Mouse (Mus musculus) fat pad, adult 2 months (tissue): ENCODE measurements at regions not wholly inside any gene's neighbourhood (a gene's known extent, or its start where the extent isn't known, plus 50 kb on each side); places are given as distances from the start of the nearest gene placed in this dataset.
"Not testable (repeated sequence)": the region's sequence is repeated elsewhere in the genome, so short reads cannot be mapped to it uniquely, and the experiment has no call there.

Experiments
- DNase-seq: peaks from one replicate; pipeline ENCODE4 v3.0.0-alpha.2; 2011; ENCODE audit warnings: low read depth, low spot score; ENCODE audit errors: extremely low read depth

DNA sequence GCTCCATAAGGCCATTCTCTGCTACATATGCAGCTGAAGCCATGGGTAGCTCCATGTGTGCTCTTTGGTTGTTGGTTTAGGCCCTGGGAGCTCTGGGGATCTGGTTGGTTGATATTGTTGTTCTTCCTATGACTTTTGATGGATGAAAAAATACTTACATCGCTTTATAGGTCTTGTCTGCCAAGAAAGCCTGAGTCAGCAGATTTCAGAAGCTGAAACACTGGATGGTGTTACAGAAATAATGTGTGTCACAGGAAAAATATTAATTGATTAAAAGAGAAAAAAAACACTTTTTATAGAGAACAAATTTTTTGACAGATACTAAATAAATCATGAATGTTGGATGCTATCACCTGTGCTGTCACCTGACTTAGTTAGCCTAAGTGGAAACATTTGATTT is 52.4 kb upstream of the Plxna2 start:
- no peak for DNase-seq

DNA sequence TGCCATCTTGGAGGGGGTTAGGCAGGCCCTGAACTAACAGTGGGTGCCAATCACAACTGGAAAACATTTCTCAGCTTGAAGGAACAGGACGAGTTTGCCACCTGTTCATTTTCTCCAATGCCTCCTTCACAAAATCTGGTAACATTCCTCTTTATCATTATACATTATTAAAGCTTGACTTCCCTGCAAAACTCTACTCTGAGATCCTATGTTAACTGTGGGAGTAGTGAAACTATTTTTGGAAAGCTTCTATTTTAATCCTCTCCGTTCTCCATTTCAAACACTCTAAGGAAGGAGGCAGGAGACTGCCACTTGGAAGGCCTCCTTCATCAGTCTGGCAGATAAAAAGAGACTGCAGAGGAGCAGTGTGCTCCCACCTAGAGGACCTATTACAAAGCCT is 54.1 kb upstream of the Plxna2 start:
- DNase-seq = no peak

DNA sequence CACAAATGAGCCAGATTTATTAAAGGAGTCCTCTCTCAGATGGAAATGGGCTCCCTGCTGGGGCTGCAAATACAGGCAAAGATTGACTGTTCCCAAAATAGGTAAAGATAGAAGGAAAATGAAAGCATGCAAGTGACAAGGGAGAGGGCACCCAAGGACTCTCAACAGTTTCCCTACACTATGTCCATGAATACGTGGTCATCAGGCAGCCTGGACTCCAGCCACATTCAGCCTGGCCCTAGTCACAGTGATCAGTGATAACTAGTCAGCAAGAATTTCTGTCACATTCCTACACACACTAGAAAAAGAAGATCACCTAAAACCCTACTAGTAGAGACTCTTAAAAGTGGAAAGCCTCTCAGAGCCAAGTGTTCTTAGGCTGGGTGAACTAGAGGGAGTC is 56.9 kb upstream of the Plxna2 start:
- no peak for DNase-seq

DNA sequence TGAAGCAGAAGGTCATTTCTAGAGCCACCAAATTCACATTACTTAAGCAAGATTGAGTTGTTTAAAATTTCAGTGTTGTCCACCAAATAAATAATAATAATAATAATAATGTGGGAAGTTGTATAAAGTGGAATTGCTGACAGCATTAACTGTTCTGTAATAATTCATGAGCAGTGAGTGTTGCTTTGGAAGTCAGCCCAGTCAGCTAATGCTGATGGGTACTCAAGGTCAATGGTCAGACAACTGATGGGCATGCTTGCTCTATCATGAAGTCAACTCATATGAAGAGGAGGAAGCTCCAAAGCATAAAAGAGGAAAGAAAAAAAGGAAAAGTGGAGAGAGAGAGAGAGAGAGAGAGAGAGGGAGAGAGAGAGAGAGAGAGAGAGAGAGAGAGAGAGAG is 69.4 kb upstream of the Plxna2 start:
- DNase-seq = no peak

DNA sequence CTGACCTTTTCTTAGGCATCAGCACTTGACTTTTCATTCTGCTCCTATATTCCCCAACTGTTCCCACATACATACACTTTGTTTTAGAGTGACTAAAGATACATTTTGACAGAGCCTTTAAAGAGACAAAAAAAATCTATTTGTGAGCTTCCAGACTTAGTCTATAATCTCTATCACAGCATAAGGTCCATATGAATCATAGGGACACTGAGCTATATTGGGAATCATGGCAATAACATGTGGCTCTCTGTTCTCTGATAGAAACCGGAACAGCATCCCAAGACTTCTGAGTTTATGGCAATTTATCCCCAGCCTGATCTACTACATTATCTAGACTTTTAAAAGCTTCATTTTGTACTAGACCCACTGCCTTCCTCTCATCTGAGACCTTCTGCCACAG is 69.8 kb upstream of the Plxna2 start:
- no peak for DNase-seq

DNA sequence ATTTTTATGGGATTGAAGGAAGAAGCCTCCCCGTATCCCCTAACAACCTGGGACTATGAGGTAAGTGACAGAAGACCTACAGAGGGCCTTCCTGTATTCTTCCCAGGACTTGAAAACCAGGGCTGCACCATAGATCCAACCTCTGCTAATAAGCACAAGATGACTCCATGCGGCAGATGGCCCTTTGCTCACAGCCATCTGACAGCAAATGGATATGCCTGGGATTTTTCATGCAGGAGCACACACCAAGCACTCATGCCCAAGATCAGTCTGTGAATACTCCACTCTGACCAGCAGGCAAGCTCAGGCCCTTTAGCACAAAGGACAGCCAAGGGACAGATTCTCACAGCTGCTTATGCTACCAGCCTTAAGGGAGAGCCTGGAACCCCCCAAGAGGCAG is 77.1 kb upstream of the Plxna2 start:
- no peak for DNase-seq

DNA sequence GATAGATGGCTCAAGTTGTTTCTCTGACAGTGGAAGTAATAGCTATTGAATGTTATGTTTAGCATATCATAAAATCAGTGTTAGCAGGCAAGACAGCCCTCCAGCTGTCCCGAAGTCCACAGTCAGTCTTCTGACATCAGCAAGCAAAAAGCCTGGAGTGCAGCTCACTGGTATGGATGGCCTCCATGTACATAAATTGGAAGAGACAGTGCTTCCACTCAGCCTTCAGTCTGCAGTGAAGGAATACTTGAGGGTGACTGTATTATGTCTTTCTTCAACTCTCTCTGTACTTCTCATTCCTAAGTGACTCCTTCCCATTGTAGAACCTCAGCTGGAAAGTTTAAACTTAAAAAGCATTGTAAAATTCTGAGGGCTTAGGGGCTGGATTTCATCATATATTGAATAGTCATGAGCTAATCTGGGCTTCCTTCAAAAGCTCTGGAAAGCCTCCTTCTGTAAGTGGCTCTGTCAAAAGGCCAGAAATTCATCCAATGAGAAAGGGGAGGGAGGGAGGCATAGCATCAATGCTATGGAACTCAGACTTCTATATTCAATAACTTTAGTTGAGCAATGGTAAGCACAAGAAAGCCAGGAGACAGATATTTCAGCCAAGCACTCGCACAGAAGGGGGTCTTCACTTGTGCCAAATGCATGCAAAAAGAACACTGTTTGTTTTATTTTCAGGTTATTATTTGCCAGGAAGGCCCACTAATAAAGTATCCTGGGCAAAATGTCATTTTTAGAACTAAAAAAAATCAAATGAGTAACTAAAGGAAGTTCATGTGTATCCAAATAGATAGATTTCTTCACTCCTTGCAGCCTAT is 90.5 kb upstream of the Plxna2 start:
- DNase-seq = no peak

DNA sequence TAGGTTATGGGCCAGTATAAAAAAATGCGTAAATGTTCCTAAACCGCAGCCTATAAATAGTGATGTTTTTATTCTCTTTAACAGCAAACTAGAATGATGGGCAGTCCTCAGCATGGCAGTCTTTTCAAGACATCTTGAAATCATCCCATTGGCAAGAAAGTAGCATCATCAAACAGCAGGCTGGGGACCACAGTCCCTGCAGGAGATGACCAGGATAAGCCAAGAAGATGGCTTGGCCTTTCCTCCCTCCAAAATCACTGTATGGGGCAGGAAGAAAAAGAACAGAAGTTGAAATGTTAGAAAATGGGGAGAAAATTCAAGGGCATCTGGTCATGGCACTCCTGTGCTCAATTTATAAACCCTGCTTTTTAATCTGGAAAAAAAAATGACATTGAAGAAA is 93.0 kb upstream of the Plxna2 start:
- no peak for DNase-seq

DNA sequence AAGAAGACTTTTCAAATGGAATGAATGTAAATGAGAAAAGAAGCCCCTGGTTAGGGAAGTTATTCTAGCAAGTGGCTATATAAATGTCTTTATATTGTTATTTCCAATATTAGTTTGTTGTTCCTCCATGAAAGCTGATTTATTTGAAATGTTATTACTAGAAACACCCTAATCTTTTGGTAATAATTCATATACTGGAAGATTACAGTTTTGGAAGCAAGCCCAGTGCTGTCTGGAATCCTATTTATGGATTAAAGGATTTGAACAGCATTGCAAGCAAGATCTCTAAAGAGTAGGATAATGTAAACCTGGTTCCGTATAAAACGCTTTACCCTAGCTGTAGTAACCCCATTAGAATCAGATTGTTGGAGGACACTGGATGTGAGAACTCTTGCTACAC is 96.8 kb upstream of the Plxna2 start:
- DNase-seq = no peak

DNA sequence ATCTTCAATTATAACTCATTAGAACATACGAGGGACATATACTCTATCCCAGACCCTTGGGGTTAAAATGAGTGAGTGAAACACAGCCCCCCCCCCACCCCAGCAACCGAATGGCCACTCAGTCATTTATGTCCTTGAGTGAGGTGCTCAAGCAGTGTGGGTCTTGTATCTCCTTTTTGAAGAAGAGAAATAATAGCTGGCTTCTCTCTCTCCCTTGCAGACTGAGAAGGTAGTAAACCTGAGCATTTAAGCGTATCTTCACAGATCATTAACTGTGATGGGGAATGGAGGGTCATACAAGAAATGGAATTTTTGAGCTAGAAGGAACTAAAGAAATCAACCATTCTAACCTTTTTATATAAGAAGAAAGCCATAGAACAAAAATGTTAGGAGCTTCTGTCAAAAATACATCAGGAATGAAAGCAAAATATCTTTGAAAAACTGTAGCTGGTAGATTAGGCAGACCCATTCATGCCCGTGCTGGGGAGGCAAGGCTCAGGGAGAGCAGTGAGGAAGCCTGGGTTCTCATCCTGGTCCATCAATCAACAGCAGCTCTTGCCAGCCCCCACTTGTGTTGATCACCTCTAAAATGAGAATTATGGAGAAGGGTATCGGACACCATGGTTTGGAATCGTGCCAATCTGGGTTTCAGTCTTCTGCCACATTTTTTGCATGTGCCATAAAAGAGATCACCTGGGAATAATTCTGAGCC is 98.4 kb upstream of the Plxna2 start:
- no peak for DNase-seq

DNA sequence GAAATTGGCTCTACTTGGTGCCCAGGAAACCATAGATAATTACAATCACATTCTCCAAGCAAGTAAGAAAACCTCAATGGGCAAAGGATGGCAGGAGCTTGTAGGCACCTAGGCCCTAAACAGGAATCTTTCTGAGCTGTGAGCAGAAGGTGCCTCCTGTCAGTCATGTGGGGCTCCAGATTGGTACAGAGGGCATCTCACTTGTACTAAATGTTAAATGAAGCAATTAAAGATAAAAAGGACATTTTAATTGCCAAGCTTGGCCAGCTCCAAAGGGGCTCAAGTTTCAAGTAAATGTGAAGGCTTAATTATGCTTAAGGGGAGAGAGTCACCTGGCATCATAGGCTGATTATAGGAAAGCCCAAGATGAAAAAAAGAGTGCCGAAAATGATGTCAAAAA is 101.9 kb upstream of the Plxna2 start:
- no peak for DNase-seq

DNA sequence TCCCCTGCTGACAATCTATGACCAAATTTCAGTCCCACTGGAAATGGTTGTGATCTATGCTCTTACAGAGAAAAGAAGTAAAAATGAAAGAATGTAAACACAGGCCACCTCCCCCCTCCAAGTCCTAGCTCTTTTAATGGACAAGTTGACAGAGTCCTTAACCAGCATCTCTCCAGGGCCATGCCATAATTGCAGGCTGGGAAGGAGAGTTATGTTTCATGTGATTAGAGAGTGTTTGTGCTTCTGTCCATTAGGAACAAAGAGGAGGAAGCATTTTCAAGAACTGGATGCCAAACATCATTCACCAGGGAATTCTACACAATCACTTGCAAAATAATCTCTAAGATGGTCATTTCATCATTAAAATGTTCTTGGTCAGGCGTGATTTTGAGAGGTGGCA is 109.7 kb upstream of the Plxna2 start:
- DNase-seq = no peak

DNA sequence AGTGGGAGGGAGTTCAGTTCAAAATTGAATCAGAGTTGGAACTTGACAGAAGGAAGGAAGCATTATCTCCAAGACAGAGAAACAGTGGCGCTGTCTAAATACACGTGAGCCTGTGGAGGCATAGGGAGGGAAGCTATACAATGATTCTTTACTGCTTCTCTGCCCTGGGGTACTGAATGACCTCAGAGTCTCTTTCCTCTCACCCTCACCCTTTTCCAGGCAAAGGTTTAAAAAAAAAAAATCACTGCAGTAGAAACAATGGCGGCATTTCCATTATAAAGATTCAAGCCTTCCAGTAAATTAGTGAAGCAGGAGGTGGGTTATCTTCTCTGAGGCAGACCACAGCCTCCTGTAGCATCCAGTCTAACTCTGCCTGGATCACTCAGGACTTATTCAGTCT is 112.2 kb upstream of the Plxna2 start:
- no peak for DNase-seq

DNA sequence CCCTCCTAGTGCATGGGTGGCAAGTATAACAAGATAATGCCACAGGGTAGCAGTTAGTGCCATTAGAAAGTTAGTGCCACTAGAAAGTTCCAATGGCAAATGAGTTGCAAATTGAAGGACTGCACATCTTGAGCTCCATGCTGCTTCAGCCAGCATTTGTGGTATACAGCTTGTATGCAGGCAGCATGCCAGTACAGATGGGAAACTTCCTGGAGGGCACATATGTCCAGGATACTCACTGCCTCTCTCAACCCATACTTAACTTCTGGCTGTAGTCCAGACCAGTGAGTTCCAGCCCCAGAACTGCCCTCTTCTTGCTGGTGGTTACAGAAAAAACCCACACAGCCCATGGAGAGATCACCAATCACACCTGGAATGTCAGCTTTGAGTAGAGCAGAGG is 113.8 kb upstream of the Plxna2 start:
- DNase-seq = no peak

DNA sequence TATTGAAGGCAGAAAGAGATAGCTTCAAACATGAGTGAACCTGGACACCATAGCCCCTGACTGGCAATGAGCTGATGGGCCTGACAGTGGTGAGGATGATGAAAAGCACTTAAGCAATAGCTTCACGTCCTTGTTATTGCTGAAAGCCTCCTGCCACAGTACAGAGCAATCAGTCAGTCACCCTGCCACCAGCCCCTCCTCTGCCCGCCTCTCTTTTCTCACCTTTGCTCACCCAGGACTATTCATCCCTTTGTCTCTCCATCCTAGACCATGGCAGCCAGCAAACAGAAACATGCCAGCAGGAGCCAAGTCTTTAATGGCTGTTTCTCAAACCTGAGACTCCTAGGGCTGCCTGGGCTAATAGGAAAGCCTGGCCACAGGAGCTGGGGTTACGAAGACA is 114.5 kb upstream of the Plxna2 start:
- no peak for DNase-seq

DNA sequence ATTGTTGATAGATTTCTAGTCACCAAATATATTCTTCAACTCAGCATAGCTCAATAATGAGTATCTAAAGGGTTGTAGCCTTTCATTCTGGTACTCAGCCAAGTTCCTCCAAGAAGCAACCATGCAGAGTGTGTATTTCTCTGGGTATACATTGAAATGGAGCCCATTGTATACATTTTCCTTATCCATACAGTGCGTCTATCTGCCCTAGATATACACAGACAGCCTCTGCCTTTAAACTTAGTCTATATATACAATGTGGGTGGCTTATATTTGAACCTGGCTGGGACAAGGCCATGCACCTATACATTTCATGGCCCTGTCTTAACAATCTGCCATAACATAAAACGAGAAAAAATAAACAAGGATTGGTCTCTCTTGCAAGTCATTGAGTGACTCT is 121.6 kb upstream of the Plxna2 start:
- DNase-seq = no peak

DNA sequence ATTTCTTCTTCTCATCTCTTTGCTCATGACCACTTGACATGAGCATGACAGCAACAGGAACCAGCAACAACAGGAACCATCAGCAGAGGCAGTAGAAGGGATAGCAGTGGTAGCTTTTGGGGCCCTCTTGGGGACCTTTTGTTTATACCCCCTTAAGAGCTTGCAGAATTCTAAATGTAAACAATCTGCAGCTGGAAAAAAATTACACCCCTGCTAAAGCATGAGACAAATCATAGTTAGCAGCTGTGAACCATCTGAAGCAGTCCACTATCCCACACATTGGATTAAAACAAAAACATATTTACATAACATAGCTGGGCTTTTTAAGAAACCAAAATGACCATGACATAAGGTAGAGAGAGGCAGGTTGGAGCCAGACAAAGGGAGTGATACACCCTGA is 126.9 kb upstream of the Plxna2 start:
- no peak for DNase-seq

DNA sequence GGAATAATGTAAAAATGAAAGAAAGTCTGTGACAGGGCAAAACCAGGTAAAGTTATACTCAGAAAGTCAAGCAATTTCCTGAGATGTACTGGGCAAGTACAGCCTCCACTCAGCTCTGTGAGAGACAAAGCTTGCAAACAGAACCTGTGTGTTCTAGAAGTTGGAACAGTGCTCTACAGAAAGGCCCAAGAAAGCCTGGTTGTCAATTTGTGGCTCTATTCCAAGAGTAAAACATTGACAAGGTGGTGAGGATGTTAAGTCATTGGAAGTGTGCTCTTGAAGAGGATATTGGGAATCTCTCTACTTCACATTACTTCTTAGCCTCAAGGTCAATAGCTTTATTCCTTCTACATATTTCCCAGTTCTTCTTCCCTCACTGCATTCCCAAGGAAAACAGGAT is 129.9 kb upstream of the Plxna2 start:
- no peak for DNase-seq

DNA sequence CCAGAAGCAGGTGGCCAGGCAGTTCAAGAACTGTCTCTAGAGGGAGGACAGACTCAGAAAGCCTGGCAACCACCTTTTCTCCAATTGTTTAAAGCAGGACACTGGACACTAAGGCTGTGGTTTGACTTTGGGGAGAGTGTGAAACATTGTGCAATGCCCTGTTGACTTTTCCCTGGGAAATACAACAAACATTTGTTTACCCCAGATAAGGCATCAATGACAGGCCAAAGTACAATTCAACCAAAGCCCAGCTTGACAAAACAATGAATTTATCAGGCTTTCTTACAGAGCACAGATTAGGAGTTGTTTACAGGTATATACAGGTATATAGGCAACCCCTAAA is 135.3 kb upstream of the Plxna2 start:
- DNase-seq = no peak

DNA sequence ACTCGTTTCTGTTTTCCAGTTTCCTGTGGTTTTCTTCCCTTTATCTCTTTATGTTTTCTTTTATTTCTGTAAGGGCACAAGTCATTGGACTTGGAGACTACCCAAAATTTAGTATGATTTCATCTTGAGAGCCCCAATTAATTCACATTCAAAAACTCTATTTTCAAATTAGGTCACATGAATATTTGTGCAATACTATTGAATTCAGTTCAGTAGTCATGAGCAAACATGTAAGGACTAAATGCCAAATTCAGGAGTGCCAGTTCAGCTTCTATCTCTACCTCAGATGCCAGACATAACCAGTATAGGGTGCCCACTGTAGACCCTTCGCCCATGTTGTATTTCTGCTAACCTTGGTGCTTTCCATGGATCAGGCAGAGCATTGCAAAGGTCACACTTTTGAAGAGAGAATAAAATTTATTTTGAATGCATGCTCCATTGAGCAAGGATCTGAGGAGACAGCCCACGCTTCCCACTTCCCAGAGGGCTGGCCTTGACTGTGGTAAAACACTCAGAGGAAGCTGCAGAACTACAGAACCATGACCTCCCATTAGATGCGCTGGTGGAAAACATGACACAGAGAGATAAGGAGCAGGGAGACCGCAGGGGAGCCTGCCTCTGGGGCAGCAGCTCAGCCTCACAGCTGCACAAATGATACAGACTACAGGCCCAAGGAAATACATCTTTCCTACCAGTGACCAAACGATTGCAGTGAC is 135.9 kb upstream of the Plxna2 start:
- DNase-seq = no peak

DNA sequence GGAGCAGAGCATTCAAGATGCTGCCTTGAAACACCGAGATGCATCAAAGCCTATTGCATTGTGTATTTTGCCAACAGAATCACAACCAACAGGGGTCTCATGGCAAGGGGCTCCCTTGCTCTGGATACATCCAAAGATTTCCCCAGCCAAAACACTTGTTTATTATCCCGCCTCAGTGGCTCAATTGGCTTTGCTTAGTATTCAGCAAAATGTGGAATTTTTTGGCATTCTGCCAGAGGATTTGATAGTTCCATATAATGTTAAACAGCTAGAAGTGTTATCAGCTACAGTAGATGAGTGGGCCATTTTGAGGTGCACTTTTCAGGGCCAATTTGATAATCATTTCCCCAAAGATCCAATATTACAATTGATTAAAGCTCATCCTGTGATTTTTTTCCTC is 146.7 kb upstream of the Plxna2 start:
- not testable (repeated sequence) for DNase-seq

DNA sequence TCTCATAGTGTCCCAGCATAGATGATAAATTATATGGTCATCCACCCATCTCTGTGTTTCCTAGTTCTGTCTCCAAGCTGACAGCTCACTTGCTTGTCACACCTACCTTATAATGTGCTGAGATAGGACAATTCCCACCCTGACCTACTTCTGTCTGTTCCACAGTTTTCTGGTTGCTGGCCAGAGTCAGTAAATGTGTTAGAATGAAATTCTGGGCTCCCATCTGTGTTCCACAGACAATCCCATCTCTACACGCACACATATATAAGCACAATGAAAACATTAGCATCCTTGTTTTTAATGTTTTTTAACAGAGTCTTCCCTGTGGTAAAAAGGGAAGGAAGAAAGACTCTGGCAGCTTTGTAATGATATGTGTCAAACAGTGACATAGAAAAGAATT is 165.5 kb upstream of the Plxna2 start:
- no peak for DNase-seq
